Mouse (Mus musculus): ENCODE data around the gene Apof.
A peak's percentile ranks its signal among the peaks of the same experiment; 100 is the strongest.

The Apof gene

GRCm38 (mm10) chr10:128268371-128268770, at the start of gene Apof:
Gene Apof (plus strand): TSS chr10:128268671.
- no peak for DNase-seq (ENCODE audit: low spot score)

- DNase-seq (ENCODE audit: low spot score), result no peak
Observed at GRCm38 (mm10) chr10:128221533-128222286, 46.8 kb upstream of the Apof start.

GRCm38 (mm10) chr10:128225064-128225463, 43.4 kb upstream of the Apof start:
- DNase-seq (ENCODE audit: low spot score), result no peak

GRCm38 (mm10) chr10:128225538-128225937, 42.9 kb upstream of the Apof start, which contains the start of gene Mip:
Gene Mip (plus strand): TSS chr10:128225838.
- no peak for DNase-seq (ENCODE audit: low spot score)

GRCm38 (mm10) chr10:128227592-128227991, 40.9 kb upstream of the Apof start:
- no peak for DNase-seq (ENCODE audit: low spot score)

- no peak for DNase-seq (ENCODE audit: low spot score)
Observed at GRCm38 (mm10) chr10:128228009-128228408, 40.5 kb upstream of the Apof start.

GRCm38 (mm10) chr10:128230582-128230981, 37.9 kb upstream of the Apof start:
- DNase-seq (ENCODE audit: low spot score), result no peak

- DNase-seq (ENCODE audit: low spot score), result no peak
Observed at GRCm38 (mm10) chr10:128231146-128231545, 37.3 kb upstream of the Apof start.

GRCm38 (mm10) chr10:128231697-128232419, 36.6 kb upstream of the Apof start, which contains the start of gene Timeless:
Gene Timeless (plus strand): TSS chr10:128232065.
- peak; percentile 89 for DNase-seq (ENCODE audit: low spot score)

- DNase-seq (ENCODE audit: low spot score), result no peak
Observed at GRCm38 (mm10) chr10:128232420-128232985, 36.0 kb upstream of the Apof start.

GRCm38 (mm10) chr10:128236321-128236720, 32.1 kb upstream of the Apof start:
- DNase-seq (ENCODE audit: low spot score), result no peak

GRCm38 (mm10) chr10:128237807-128238480, 30.5 kb upstream of the Apof start:
- no peak for DNase-seq (ENCODE audit: low spot score)

GRCm38 (mm10) chr10:128239140-128239539, 29.3 kb upstream of the Apof start:
- DNase-seq (ENCODE audit: low spot score), result no peak

- DNase-seq (ENCODE audit: low spot score), result no peak
Observed at GRCm38 (mm10) chr10:128240131-128240530, 28.3 kb upstream of the Apof start.

GRCm38 (mm10) chr10:128243252-128243651, 25.2 kb upstream of the Apof start:
- DNase-seq (ENCODE audit: low spot score), result no peak

- DNase-seq (ENCODE audit: low spot score), result no peak
Observed at GRCm38 (mm10) chr10:128244121-128244520, 24.4 kb upstream of the Apof start.

GRCm38 (mm10) chr10:128247020-128247732, 21.3 kb upstream of the Apof start:
- no peak for DNase-seq (ENCODE audit: low spot score)

- DNase-seq (ENCODE audit: low spot score), result no peak
Observed at GRCm38 (mm10) chr10:128250565-128250964, 17.9 kb upstream of the Apof start.

GRCm38 (mm10) chr10:128253677-128254255, 14.7 kb upstream of the Apof start, which contains the start of gene Apon:
Gene Apon (plus strand): TSS chr10:128254096.
- no peak for DNase-seq (ENCODE audit: low spot score)

- no peak for DNase-seq (ENCODE audit: low spot score)
Observed at GRCm38 (mm10) chr10:128255925-128256324, 12.5 kb upstream of the Apof start.

- DNase-seq (ENCODE audit: low spot score), result no peak
Observed at GRCm38 (mm10) chr10:128256328-128256727, 12.1 kb upstream of the Apof start.
